ENCODE assay signal across 23 mouse cellular contexts in genomic region chr5:137653366-137653765, GRCm38 (mm10). TPM values are rescaled to one million over a fixed set of nuclear protein-coding genes. Genes with fewer than 3 reads are reported as not detected.
DNase-seq lines count a peak whose midpoint lies in the region; ATAC-seq and TF ChIP-seq lines count a peak whose summit lies in the region.
"Had no signal": no experiment of that assay in that cellular context is flagged by ENCODE, and none has a peak within 500 bp of the region (broad histone marks: within the 10 kb centered on the region; RNA-seq: fewer than 3 reads in every experiment).

No protein-coding gene starts in this region.

- no peaks in the 10 kb centered on the region for H3K9me3 ChIP-seq in midbrain, embryonic 11.5 days (ENCODE audit: control insufficient read depth, low read length)
- no peaks in the 10 kb centered on the region for H3K9me3 ChIP-seq in midbrain, embryonic 15.5 days
- H3K9me3 ChIP-seq: G1E had no signal

- peaks cover 7% of the 10 kb centered on the region; the same call in 1 of the 2 replicates for H3K4me1 ChIP-seq in liver, adult 2 months (ENCODE audit: control insufficient read depth, insufficient read depth, low read length)
- peaks cover 13% of the 10 kb centered on the region for H3K4me1 ChIP-seq in midbrain, embryonic 11.5 days (ENCODE audit: control insufficient read depth, insufficient read depth, low read length)
- peaks cover 24% of the 10 kb centered on the region for H3K4me1 ChIP-seq in midbrain, embryonic 15.5 days

- no peak overlapping the region for H3K9ac ChIP-seq in liver, adult 2 months (ENCODE audit: low read depth, low read length)
- H3K9ac ChIP-seq in midbrain, embryonic 11.5 days (ENCODE audit: low read length), result no peak overlapping the region
- H3K9ac ChIP-seq in midbrain, embryonic 15.5 days, result no peak overlapping the region

- no peak for ATAC-seq in midbrain, embryonic 11.5 days (ENCODE audit: low FRiP score)
- no peak for ATAC-seq in midbrain, embryonic 15.5 days (replicated peaks)
- ATAC-seq: activated CD4-positive, CD25-positive, alpha-beta regulatory T cell, adult 4 months; CD4-positive, CD25-positive, alpha-beta regulatory T cell, adult 4 months; Patski had no signal

- 56% methylated on average over 10 of the region's 10 CpGs for whole genome bisulfite sequencing in liver, adult 2 months
- 92% methylated on average over 10 of the region's 10 CpGs for WGBS in midbrain, embryonic 11.5 days
- 89% methylated on average over 10 of the region's 10 CpGs for WGBS in midbrain, embryonic 15.5 days

- H3K27me3 ChIP-seq in liver, adult 2 months (ENCODE audit: control insufficient read depth, insufficient read depth, low read length), result no peaks in the 10 kb centered on the region
- H3K27me3 ChIP-seq in midbrain, embryonic 11.5 days (ENCODE audit: control insufficient read depth, insufficient read depth, low read length), result no peaks in the 10 kb centered on the region
- no peaks in the 10 kb centered on the region for H3K27me3 ChIP-seq in midbrain, embryonic 15.5 days (replicated peaks)
- H3K27me3 ChIP-seq: CH12.LX, Patski had no signal

- H3K36me3 ChIP-seq in liver, adult 2 months (ENCODE audit: control insufficient read depth, insufficient read depth, low read length), result peaks cover 23% of the 10 kb centered on the region
- peaks cover 2% of the 10 kb centered on the region; the same call in 1 of the 2 replicates for H3K36me3 ChIP-seq in midbrain, embryonic 11.5 days (ENCODE audit: control insufficient read depth, insufficient read depth, low read length)
- peaks cover 3% of the 10 kb centered on the region; the same call in 1 of the 2 replicates for H3K36me3 ChIP-seq in midbrain, embryonic 15.5 days (replicated peaks)

- TF ChIP-seq CTCF in gastrocnemius, adult 2 months (IDR thresholded peaks at IDR 0.05), result no peak
- no peak for TF ChIP-seq CTCF in liver, adult 2 months (IDR thresholded peaks at IDR 0.05; ENCODE audit: low read depth, low read length)

- no peak for DNase-seq in gastrocnemius, adult 2 months
- DNase-seq in gastrocnemius, postnatal 25 days, result no peak
- DNase-seq in liver, adult 2 months (ENCODE audit: extremely low read depth, low read depth, low spot score), result peak; percentile 80
- DNase-seq in liver, result no peak
- DNase-seq in midbrain, embryonic 11.5 days (ENCODE audit: low spot score, missing footprints), result peak; percentile 53
- DNase-seq: adrenal gland, adult 2 months; adrenal gland, adult 8-10 months; adrenal gland, postnatal 10 days; adrenal gland, postnatal 14 days; adrenal gland, postnatal 25 days; adrenal gland, postnatal 36 days; B cell, adult 2 months; cerebellum, adult 11 months; cerebellum, adult 11-12 months; cerebellum, adult 18-20 months had no signal

- H3K27ac ChIP-seq in gastrocnemius, adult 2 months, result 0 out of 2 replicates have a peak overlapping the region, but pooled peaks have one; percentile 86
- H3K27ac ChIP-seq in liver, adult 2 months (replicated peaks; ENCODE audit: insufficient read depth, low read depth, low read length), result peak overlapping the region; percentile 37; the same call in 1 of the 2 replicates
- H3K27ac ChIP-seq in midbrain, embryonic 11.5 days (ENCODE audit: low read depth, low read length), result no peak overlapping the region
- no peak overlapping the region for H3K27ac ChIP-seq in midbrain, embryonic 15.5 days

- no peak overlapping the region for H3K4me2 ChIP-seq in midbrain, embryonic 11.5 days
- H3K4me2 ChIP-seq in midbrain, embryonic 15.5 days, result no peak overlapping the region

- no peaks in the 10 kb centered on the region for H3K79me2 ChIP-seq in liver, adult 2 months (ENCODE audit: control insufficient read depth, insufficient read depth, low read length)

- no peak overlapping the region for H3K4me3 ChIP-seq in gastrocnemius, adult 2 months
- no peak overlapping the region for H3K4me3 ChIP-seq in liver, adult 2 months (ENCODE audit: insufficient read depth, low read depth, low read length)
- H3K4me3 ChIP-seq in midbrain, embryonic 11.5 days (ENCODE audit: low read depth, low read length), result no peak overlapping the region
- no peak overlapping the region for H3K4me3 ChIP-seq in midbrain, embryonic 15.5 days

- intact Hi-C loops in gastrocnemius, adult 2 months (cut with DNase I), result no loop called here

- no peak for TF ChIP-seq POLR2A in liver, adult 2 months (IDR thresholded peaks at IDR 0.05; ENCODE audit: extremely low read depth, insufficient read depth, low read length)

RNA-seq across cellular contexts. Expression of gene Irs3, which starts 7.9 kb away (rescaled TPM):
- under 1 TPM; 0.26 to 0.78 TPM for total RNA-seq in gastrocnemius, adult 2 months (2021)
- 1 to 10 TPM in 1 of 2 experiments, under 1 TPM in 1; 0.36 to 1.5 TPM for total RNA-seq in gastrocnemius, postnatal 25 days (2021)
- 0.07 TPM in 1 of 2 replicates, not detected in the other for total RNA-seq in liver, adult 2 months (2014; rRNA removed)
- polyA plus RNA-seq in liver, adult 2 months (2012; rRNA removed), result 0.07 and 0.20 TPM in 2 replicates
- 0.19 and 0.34 TPM in 2 replicates for polyA plus RNA-seq in midbrain, embryonic 11.5 days (2014; fragmentation: Nextera tagmentation; extraction: Ambion mirVana)
- 0.09 and 0.17 TPM in 2 replicates for polyA plus RNA-seq in midbrain, embryonic 15.5 days (2015; fragmentation: Nextera tagmentation; extraction: Ambion mirVana)
- total RNA-seq: CH12.LX, MEL had no signal
- polyA plus RNA-seq: activated CD4-positive, CD25-positive, alpha-beta regulatory T cell, adult 4 months; brain, embryonic 14.5 days; CD4-positive, CD25-positive, alpha-beta regulatory T cell, adult 4 months; G1E had no signal

RNA-seq across cellular contexts. Expression of gene Sap25, which starts 12.2 kb away (rescaled TPM):
- total RNA-seq in gastrocnemius, adult 2 months (2021), result 1 to 10 TPM; 1.6 to 4.2 TPM
- 1 to 10 TPM; 1.8 to 2.7 TPM for total RNA-seq in gastrocnemius, postnatal 25 days (2021)
- 0.65 and 1.6 TPM in 2 replicates for total RNA-seq in liver, adult 2 months (2014; rRNA removed)
- 13.0 and 22.7 TPM in 2 replicates for polyA plus RNA-seq in liver, adult 2 months (2012; rRNA removed)
- polyA plus RNA-seq in midbrain, embryonic 11.5 days (2014; fragmentation: Nextera tagmentation; extraction: Ambion mirVana), result 4.5 and 6.8 TPM in 2 replicates
- 4.8 and 6.8 TPM in 2 replicates for polyA plus RNA-seq in midbrain, embryonic 15.5 days (2015; fragmentation: Nextera tagmentation; extraction: Ambion mirVana)

RNA-seq across cellular contexts. Expression of gene Gm20605, which starts 24.4 kb away (rescaled TPM):
- 1 to 10 TPM; 2.9 to 3.3 TPM for total RNA-seq in gastrocnemius, adult 2 months (2021)
- total RNA-seq in gastrocnemius, postnatal 25 days (2021), result 1 to 10 TPM; 2.9 to 3.9 TPM
- total RNA-seq in liver, adult 2 months (2014; rRNA removed), result 0.74 and 1.5 TPM in 2 replicates
- 4.3 and 5.6 TPM in 2 replicates for polyA plus RNA-seq in liver, adult 2 months (2012; rRNA removed)
- polyA plus RNA-seq in midbrain, embryonic 11.5 days (2014; fragmentation: Nextera tagmentation; extraction: Ambion mirVana), result 4.5 and 5.8 TPM in 2 replicates
- 11.3 and 11.8 TPM in 2 replicates for polyA plus RNA-seq in midbrain, embryonic 15.5 days (2015; fragmentation: Nextera tagmentation; extraction: Ambion mirVana)

RNA-seq across cellular contexts. Expression of gene Lrch4, which starts 24.4 kb away (rescaled TPM):
- 10 to 100 TPM; 15.6 to 17.1 TPM for total RNA-seq in gastrocnemius, adult 2 months (2021)
- 10 to 100 TPM; 13.9 to 15.4 TPM for total RNA-seq in gastrocnemius, postnatal 25 days (2021)
- total RNA-seq in liver, adult 2 months (2014; rRNA removed), result 0.74 and 1.1 TPM in 2 replicates
- polyA plus RNA-seq in liver, adult 2 months (2012; rRNA removed), result 10.7 and 15.0 TPM in 2 replicates
- 27.3 and 28.3 TPM in 2 replicates for polyA plus RNA-seq in midbrain, embryonic 11.5 days (2014; fragmentation: Nextera tagmentation; extraction: Ambion mirVana)
- 18.8 and 19.1 TPM in 2 replicates for polyA plus RNA-seq in midbrain, embryonic 15.5 days (2015; fragmentation: Nextera tagmentation; extraction: Ambion mirVana)

RNA-seq across cellular contexts. Expression of gene Fbxo24, which starts 24.6 kb away (rescaled TPM):
- under 1 TPM; 0.15 to 0.28 TPM for total RNA-seq in gastrocnemius, adult 2 months (2021)
- total RNA-seq in gastrocnemius, postnatal 25 days (2021), result under 1 TPM; 0.16 to 0.18 TPM
- 0.07 TPM in 1 of 2 replicates, not detected in the other for total RNA-seq in liver, adult 2 months (2014; rRNA removed)
- polyA plus RNA-seq in liver, adult 2 months (2012; rRNA removed), result 0.05 and 0.06 TPM in 2 replicates
- 0.10 and 0.16 TPM in 2 replicates for polyA plus RNA-seq in midbrain, embryonic 11.5 days (2014; fragmentation: Nextera tagmentation; extraction: Ambion mirVana)
- 0.13 and 0.17 TPM in 2 replicates for polyA plus RNA-seq in midbrain, embryonic 15.5 days (2015; fragmentation: Nextera tagmentation; extraction: Ambion mirVana)

Comparison
In these comparisons a context has a peak if more than half of its experiments do, and no peak if none do; other contexts are left out.
1. DNase-seq: peak in liver, adult 2 months (single experiment) and midbrain, embryonic 11.5 days (single experiment); none in gastrocnemius, adult 2 months (single experiment), gastrocnemius, postnatal 25 days (single experiment) and liver (single experiment).
2. H3K27ac ChIP-seq: peak in gastrocnemius, adult 2 months (single experiment) and liver, adult 2 months (single experiment); none in midbrain, embryonic 11.5 days (single experiment) and midbrain, embryonic 15.5 days (single experiment).